Mouse (Mus musculus) gastrocnemius, adult 8-10 months (tissue): ENCODE data around the gene Zmym3. TPM values are rescaled to one million over a fixed set of nuclear protein-coding genes. Genes with fewer than 3 reads are reported as not detected.

Experiments used
- DNase-seq, 2 experiments: peaks; one replicate each; pipeline ENCODE4 v3.0.0; 2022; ENCODE audit warnings: low spot score in 2 of 2
- total RNA-seq, 4 experiments: library from RNA; stranded (reverse); gene quantifications; 2 replicates each; pipeline ENCODE4 v1.2.4; 2022

The Zmym3 gene
- 10 to 100 TPM in 2 of 4 experiments, 1 to 10 TPM in 2; 7.7 to 15.5 (median 11.4) TPM for total RNA-seq

DNA sequence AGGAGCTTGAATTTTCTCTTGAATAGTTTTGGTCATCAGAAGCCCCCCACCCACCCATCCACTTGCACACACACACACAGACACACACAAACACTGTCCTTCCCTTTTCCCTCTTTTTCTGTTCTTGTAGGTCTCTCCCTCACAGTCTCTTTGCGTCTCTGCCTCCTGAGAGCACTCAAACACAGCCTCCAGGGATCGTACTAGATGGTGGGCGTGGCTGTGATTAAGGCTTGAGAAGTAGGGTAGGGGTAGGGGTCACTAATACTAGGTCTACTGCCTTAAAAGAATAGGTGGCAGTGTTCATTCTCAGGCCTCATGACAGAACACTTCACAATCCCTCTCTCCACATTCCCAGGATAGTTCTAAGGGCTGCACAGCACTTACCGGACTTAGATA is at the start of gene Zmym3:
Gene Zmym3, minus strand, starts transcription at position 150 of the 396 bp plus-strand sequence.
- no peak for DNase-seq

DNA sequence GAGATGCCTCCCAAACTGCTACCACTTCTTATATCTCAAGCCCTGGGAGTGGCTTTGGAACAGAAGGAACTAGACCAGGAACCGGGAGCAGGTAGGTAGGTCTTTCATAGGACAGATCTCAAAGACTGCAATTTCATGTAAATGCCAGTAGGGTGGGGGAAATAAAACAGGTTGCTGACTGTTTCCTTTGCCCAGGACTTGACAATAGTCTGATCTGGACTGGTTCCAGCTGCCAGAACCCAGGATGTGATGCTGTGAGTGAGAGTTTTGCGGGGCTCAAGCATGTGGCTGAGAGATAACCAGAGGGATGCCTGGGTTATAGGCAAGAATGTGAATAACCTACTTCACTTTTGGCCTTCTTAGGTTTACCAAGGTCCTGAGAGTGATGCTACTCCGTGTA is 30.9 kb upstream of the Zmym3 start:
- DNase-seq: no peak

DNA sequence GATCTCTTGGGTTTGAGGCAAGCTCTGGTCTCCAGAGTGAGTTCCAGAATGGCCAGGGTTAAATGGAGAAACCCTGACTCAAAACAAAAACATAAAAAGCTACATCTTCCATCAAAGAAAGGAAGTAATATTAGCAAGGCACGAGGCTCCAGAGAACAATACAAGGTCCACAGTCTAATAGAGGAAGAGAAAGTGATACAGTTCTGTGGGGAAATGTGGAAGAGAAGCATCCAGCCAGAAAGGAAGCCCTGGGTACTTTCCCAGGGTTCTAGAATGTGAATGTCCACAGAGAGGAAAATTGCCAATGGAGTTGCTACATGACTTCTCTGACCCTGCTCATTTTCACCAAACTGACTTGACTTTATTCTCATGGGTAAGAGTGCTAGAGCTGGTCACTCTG is 30.5 kb upstream of the Zmym3 start:
- no peak for DNase-seq

DNA sequence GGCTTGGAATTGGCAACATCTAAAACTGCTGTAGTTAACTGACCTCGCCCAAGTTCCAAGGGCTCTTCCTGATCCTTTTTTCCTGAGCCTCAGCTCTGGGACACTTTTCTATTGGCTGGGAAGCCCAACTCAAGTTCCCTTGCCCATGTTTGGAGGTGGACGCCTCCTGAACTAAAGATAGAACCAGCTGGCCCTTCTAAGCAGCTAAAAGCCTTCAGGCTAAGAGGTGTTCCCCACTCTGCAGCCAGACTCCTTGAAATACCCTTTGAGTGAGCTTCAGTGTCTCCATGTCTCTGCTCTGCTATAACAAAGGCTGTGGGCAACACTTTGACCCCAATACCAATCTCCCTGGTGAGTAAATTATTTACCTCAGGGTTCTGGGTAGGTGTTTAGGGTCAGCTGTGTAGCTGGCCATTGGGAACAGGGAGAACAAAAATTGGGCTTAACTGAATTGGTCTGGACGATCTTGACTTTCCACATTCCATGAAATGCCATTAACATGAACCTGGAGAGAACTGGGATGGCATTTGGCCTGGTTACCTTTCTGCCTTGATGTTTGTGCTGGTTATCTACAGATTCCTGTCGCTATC is 28.3 kb upstream of the Zmym3 start, which contains the start of gene Itgb1bp2:
Gene Itgb1bp2, plus strand, starts transcription at position 203 of the 590 bp plus-strand sequence.
- peak in 1 of 2 experiments; percentile 26 for DNase-seq

DNA sequence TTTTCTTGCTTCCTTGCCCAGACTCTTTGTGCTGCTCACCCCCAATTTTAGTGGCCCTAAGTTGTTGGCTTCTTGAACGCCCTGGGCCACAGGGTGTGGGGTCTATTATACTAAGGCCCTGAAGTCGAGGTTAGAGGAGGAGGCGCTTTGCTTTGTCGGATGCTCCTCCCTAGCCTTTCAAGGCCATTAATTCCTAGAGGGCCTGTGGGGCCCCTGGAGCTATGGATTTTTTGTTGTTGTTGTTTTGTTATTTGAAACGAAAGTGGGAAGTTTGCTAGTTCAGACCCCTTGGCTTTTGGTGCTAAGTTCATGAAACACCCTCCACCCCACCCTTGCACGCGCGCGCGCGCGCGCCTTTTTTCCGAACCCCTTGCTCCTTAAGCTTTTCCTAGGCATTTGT is 9.3 kb upstream of the Zmym3 start:
- DNase-seq: no peak

DNA sequence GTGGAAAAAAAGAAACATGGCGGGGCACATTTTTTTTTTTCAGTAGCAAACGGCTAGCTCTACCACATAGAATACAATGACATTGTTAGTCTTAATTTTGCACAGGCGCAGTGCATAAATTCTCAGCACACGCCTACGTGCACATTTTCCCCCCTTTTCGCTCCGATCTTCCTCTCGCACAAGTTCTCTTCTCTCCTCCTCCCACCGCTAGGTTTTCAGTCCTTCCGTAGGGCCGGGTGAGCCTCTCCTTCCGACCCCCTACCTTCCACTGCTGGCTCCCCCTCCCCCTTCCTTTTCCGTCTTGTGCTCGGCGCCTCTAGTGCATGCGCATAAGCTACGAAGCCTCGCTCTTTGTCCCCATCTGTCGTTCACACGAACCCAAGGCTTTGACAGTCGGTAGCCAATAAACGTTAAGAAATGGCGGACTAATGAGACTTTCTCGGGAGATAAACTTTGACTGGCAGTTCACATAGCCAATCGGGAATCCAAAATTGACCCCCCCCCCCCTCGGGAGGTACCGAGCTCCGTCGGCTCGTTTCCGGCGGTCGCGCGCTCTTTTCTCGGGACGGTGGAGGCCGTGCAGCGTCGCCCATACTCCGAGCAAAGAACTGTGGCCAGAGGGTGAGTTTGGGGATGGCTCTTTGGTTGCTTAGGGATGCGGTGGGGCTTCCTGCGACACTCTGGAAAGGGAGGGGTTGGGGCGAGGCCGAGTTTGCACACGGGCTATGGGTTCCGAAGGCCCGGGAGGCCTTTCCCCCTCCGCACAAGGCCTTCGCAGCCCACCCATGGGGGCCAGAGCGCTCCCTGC is 8.7 kb upstream of the Zmym3 start, which contains the start of gene Nono:
Gene Nono, plus strand, starts transcription at position 177 of the 808 bp plus-strand sequence.
- DNase-seq: peak; percentile 44 to 64

DNA sequence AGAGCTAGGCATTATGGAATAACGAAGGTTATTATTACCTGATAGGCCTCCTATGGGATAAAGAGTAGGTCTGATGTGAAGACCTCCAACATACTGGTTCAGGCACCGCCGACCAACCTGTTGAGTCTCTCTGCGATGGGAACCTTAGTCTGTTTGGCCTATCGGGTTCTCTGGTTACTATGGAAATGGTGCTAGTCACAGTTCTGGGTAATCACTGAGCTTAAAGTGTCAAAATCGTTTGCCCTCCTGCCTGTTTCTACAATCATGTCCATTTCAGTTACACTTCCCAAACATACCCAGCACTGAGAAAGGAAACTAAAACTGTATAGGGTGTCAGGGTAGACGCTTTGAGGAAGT is 8.1 kb upstream of the Zmym3 start:
- DNase-seq: no peak

DNA sequence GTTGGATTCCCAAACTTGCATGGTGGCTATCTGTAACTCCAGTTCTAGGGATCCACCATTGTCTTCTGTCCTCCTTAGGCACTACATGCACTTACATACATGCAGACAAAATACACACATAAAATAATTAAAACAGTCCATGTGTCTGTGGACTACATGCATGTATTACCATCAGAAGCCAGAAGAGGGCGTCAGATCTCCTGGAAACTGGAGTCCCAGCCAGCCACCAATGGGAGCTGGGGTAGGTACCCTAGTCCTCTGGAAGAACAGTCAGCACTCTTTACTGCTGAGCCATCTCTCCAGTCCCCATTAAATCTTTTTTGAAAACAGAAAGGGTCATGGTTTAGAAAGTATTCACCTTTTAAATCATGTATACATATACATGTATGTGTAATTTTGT is 7.1 kb upstream of the Zmym3 start:
- no peak for DNase-seq

DNA sequence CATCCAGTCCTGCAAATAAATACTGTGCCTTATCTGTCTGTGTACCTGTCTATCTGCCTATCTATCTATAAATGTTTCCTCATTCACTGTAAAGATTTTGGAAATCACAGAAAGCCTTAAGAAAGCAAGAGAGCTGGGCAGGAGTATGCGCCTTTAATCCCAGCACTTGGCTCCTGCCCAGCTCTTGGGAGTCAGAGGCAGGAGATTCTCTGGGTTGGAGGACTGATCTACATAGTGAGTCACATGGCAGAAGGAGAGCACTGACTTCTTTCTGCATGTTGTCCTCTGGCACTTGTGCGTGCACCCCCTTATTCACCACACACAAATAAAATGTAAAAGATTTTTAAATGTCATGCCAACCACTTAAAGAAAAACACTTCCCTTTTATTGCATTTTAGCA is 2.8 kb upstream of the Zmym3 start:
- DNase-seq: no peak

DNA sequence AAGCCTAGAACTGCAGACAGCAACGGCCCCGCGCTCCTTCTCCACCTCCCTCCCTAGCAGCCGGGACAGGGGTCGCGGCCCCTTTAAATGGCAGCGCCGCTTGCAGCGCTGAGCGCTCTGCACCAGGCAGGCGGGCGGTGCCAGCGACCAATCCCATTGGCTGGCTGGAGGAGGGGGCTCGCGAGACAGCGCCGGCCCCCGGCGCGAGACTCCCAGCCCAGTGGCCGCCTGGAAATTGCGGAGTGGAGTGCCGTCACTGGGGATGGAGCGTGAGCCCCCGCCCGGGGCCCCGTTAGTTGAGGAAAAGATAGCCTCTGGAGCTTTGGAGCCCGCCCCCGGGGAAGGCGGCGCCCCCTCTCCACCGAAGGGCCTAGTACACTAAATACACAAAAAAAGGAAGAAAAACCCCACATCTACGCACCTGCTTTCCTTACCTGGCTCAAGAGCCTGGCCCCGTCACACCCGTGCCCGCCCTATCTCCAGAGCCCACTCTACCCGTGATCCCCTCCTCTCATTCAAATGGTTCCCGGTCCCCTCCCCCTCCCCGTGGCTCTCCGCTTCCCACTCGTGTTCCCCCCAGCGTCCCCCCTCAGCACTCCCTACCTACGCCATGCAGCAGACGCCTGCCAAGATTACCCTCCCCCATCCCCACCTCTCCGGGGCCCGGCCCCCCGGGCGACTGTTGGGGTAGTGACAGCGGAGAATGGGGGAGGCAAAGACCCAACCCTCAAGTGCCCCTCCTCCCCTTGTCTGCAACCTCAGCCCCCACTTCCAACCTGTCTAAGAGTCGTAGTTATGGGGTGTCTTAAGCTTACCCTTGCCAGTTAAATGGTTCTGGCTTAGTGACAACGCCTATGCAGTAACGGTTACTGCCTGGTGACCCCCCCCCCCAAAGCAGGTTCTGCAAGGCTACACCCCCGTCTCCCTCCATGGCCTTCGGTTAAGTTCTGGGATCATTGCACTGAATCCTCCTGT is 637 bp downstream of the Zmym3 start:
- DNase-seq: peak; percentile 63 to 79

DNA sequence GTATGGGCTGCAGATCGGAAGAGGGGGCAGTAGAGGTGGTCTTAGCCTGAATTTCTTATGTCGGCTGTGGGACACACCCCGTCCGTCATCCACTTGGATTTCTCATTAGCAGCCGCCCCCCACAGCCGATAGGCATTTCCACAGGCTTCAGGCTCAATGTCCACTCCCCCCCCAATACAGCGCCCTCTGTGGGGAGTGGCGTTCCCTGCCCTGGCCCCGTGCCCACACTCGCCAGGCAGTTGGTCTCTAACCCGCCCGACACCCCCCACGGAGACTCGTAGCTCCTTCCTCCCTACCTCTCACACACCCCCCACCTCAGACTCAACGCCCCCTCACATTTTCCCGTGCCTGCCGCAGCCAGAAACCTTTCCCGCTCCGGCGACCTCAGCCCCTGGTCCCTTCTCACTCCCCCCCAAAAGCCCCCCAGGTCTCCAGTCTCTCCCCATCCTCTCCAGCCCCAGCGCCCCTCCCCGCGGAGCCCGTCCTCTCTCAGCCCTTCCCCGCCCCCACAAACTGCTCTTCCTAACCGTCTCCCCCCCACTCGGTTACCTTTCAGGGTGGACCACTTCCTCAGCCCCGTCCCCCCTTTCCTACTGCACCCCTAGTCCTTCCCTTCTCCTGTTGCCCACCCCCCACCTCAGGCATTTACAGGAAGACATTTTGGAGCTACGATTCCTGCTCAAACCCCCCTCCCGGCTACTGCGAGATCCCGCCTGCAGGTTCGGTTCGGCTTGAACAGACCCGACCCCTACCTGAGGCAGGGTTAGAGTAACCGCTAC is 1.5 kb downstream of the Zmym3 start:
- DNase-seq: peak; percentile 8 to 25

DNA sequence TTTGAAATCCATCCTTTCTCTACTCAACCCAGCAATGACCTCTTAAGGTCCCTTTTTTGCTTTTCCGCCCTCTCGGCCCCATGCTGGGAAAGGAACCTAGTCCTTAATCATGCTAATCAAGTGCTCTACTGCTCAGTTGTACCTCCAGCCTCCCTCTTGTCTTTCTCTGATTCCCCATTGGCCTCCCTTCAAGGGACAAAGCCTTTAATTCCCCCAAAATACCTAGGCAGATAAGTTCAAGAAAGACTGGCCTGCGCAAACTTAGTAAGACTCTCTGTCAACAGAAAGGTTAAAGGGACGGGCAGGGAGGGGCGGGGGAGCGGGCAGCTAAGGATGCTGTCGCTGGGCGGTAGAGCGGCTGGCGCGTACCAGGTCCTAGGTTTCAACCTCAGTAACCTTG is 24.2 kb downstream of the Zmym3 start:
- DNase-seq: no peak

DNA sequence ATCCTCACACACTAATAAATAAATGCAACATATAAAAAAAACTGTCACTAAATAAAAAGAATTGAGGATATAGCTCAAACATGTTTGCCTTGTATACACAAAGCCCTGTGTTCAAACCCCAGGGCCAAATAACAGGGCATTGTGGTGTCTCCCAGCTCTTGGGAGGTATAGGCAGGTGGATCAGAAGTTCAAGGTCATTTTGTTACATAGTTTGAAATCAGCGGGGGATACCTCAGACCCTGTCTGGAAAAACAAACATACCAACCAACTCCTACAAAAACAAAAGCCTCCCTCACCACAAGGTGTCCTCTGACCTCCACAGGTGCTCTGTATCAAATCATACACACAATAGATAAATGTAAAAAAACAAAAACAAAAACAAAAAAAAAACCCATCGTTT is 26.3 kb downstream of the Zmym3 start:
- no peak for DNase-seq

DNA sequence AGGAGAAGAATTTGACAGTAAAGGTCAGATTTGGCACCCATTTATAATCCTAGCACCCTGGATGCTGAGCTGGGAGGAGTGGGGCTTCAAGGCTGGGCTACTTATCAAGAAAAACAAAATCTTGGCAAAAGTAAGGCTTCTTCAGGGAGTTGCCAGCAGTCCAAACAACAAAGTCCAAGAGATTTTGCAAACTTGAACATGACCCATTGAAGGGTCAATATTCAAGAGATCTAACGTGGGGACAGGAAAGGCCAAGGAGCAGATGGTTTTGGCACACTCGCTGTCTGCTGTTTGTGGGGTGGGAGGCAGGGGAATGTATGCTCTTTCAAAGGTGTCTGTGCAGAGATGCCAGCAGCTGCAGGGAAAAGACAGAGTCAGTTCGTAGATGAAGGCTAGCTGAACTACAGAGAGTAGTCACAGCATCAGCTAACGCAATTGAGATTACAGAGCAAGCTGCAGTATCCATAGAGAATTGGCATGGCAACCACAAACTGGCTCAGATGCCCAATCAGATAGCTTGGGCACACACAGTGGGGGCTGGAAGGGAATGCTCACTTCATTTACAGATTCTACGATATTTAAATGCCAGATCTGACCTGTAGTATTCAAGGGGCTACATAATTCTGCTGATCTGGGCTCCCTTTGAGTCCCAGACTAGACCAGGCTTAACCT is 31.6 kb downstream of the Zmym3 start:
- no peak for DNase-seq

DNA sequence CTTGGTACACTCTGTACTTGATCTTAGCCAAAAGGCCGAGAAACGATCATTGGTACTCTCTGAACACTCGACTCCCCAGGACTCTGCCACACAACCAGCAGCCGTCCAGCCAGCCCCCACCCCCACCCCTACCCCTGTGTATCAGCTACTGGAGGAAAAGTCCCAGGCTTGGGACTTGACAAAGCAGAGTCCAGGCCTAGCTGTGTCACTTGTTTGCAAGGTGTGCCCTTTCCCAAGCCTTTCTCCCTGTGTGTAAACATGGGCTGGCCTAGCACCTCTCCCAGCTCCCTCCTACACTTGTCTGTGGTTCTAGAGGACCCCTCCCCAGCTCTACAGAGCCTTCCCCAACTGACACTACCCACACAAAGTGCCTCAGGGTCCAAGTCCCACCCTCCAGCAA is 34.4 kb downstream of the Zmym3 start:
- DNase-seq: no peak

DNA sequence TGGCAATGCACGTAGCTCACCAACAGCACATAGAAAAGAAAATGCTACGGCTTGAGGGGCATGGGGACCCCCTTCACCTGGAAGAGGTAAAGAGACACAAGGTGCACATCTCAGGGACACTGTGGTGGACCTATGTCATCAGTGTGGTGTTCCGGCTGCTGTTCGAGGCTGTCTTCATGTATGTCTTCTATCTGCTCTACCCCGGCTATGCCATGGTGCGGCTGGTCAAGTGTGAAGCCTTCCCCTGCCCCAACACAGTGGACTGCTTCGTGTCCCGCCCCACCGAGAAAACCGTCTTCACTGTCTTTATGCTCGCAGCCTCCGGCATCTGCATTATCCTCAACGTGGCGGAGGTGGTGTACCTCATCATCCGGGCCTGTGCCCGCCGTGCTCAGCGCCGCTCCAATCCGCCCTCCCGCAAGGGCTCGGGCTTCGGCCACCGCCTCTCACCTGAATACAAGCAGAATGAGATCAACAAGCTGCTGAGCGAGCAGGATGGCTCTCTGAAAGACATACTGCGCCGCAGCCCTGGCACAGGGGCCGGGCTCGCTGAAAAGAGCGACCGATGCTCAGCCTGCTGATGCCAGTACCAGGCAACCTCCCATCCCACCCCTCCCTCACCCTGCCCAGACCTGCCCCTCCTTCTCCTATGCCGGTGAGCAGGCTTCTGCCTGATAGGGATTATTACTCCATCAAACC is 36.1 kb downstream of the Zmym3 start:
- DNase-seq: no peak

DNA sequence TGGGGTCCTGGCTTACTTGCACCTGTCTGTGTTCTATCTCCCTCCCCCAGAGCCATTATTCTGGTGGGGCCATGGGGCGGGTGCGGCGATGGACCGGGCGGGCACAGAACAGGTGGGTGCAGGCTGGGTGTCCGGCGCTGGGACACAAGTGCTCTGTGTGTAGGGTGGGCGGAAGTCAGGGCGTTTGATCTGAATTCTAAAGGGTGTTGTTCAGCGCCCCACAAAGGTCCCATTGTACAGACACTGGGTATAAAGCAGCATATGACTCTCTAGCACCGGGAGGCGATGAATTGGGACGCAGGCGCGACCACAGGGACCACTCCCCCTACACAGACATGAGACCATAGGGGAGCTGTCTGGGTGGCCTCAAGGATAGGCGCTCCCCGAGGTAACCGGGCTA is 37.2 kb downstream of the Zmym3 start:
- DNase-seq: no peak

DNA sequence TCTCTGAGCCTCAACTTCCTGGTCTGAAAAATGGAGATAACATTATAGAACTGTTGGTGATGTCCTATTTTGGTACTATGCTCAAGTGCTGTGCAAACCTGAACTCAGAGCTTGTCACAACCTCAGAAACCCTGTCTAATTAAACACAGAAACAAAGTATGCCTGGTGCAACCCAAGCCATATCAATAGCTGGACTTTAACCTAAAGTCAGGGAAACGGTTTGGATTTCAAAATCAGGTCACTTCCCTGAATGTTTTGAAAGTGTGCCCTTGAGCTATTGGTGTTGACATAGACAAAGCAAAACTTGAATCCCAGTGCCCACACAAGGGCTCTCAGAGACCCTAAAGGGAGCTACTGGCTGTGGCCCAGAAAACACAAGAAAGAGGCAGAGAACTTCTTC is 40.9 kb downstream of the Zmym3 start:
- no peak for DNase-seq

DNA sequence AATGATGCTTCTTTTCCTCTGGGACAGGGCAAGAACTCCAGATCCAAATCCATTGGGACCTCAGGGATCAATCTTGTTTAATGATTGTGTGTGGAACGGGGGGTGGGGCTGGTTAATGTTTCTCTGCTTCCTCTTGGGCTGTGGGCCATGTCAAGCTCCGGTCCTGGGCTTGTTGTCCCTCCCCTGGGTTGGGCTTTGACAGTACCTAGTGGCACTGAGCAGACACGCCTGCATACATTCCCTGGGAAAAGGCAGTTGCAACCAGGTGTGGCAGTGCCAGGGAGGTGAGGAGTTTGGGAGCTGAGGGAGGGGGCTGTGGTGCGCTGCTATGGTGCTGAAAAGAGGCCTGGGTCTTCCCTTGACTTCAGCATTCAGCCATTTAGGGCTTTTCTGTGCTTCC is 43.6 kb downstream of the Zmym3 start:
- DNase-seq: no peak
